Mouse (Mus musculus) midbrain, postnatal 0 days (tissue): ENCODE measurements at regions not wholly inside any gene's neighbourhood (a gene's known extent, or its start where the extent isn't known, plus 50 kb on each side); places are given as distances from the start of the nearest gene placed in this dataset.
"Not testable (repeated sequence)": the region's sequence is repeated elsewhere in the genome, so short reads cannot be mapped to it uniquely, and the experiment has no call there.

Source experiments
- ATAC-seq: fragments of 200-750 bp; cut with Nextera tagmentation; 2 replicates; pipeline ENCODE4 v1.8.0; 2017; ENCODE audit warnings: moderate number of reproducible peaks, mild to moderate bottlenecking, moderate TSS enrichment, moderate library complexity; ENCODE audit not compliant: low FRiP score
- DNase-seq: peaks from one replicate; pipeline ENCODE4 v3.0.0-alpha.2; 2015; ENCODE audit warnings: low spot score
- H3K27ac ChIP-seq: fragments of 300-500 bp; sonication (generic); 2 replicates; pipeline ENCODE4 v1.5.1; 2014; ENCODE audit warnings: low read depth, mild to moderate bottlenecking, low read length, mixed read lengths
- H3K27me3 ChIP-seq: fragments of 300-500 bp; sonication (generic); 2 replicates; pipeline ENCODE4 v1.6.1; 2014; ENCODE audit warnings: low read length, control low read depth, mixed read lengths; ENCODE audit not compliant: insufficient read depth
- H3K36me3 ChIP-seq: fragments of 300-500 bp; sonication (generic); 2 replicates; pipeline ENCODE4 v1.6.1; 2014; ENCODE audit warnings: low read length, control low read depth, mixed read lengths; ENCODE audit not compliant: insufficient read depth
- H3K4me1 ChIP-seq: fragments of 300-500 bp; sonication (generic); 2 replicates; pipeline ENCODE4 v1.6.1; 2014; ENCODE audit warnings: mild to moderate bottlenecking, control low read depth, antibody characterized with exemption, low read length, mixed read lengths; ENCODE audit not compliant: insufficient read depth
- H3K4me2 ChIP-seq: fragments of 300-500 bp; sonication (generic); 2 replicates; pipeline ENCODE4 v1.6.1; 2014; ENCODE audit warnings: low read depth, mild to moderate bottlenecking, low read length, mixed read lengths; ENCODE audit not compliant: poor library complexity, severe bottlenecking
- H3K4me3 ChIP-seq: fragments of 300-500 bp; sonication (generic); 2 replicates; pipeline ENCODE4 v1.5.1; 2014; ENCODE audit warnings: low read depth, mild to moderate bottlenecking, low read length, moderate library complexity
- H3K9ac ChIP-seq: fragments of 300-500 bp; sonication (generic); replicated peaks from 2 replicates; pipeline ENCODE4 v1.6.1; 2014; ENCODE audit warnings: mild to moderate bottlenecking, low read length, moderate library complexity, mixed read lengths; ENCODE audit not compliant: poor library complexity, severe bottlenecking
- H3K9me3 ChIP-seq: fragments of 300-500 bp; sonication (generic); 2 replicates; pipeline ENCODE4 v1.6.1; 2016; ENCODE audit warnings: low read length, control low read depth
- CTCF ChIP-seq: IDR thresholded peaks from 2 replicates; pipeline ENCODE4 v1.5.1; 2016; ENCODE audit warnings: antibody characterized with exemption, mild to moderate bottlenecking
- WGBS: fragments of 180-500 bp; shearing (Covaris S2); extraction: QIAGEN DNeasy Blood & Tissue Kit; methylation state at CpG from one replicate; pipeline ENCODE4 v1.1.7; 2014; 5-methylcytosine and 5-hydroxymethylcytosine counted together

GRCm38 (mm10) chr1:100781006-100781405 lies 1008.4 kb downstream of the Cntnap5b start:
- H3K4me1 ChIP-seq, H3K9ac ChIP-seq, H3K9me3 ChIP-seq, H3K36me3 ChIP-seq, H3K4me3 ChIP-seq, H3K27ac ChIP-seq, H3K4me2 ChIP-seq, ATAC-seq, H3K27me3 ChIP-seq: not testable (repeated sequence)
- DNase-seq: peak; percentile 21
- 87% methylated on average over 8 of the region's 8 CpGs for WGBS

GRCm38 (mm10) chr1:100787766-100788165 lies 1015.2 kb downstream of the Cntnap5b start:
- DNase-seq: no peak
- TF ChIP-seq CTCF: no peak

GRCm38 (mm10) chr1:100801041-100801440 lies 1028.5 kb downstream of the Cntnap5b start:
- ATAC-seq (no peak), DNase-seq (peak; percentile 19)
- no peak overlapping the region for H3K4me2 ChIP-seq
- no peaks in the 10 kb centered on the region for H3K9me3 ChIP-seq
- H3K27me3 ChIP-seq: no peaks in the 10 kb centered on the region
- H3K4me3 ChIP-seq: no peak overlapping the region
- H3K27ac ChIP-seq: no peak overlapping the region
- H3K9ac ChIP-seq: no peak overlapping the region
- no peaks in the 10 kb centered on the region for H3K36me3 ChIP-seq
- no peaks in the 10 kb centered on the region for H3K4me1 ChIP-seq
- TF ChIP-seq CTCF: no peak
- WGBS: 83% methylated on average over 2 of the region's 2 CpGs

More at GRCm38 (mm10) chr1:100787766-100788165, 1015.2 kb downstream of the Cntnap5b start:
- Histone ChIP-seq H3K4me1 (no peaks in the 10 kb centered on the region), H3K27me3 (no peaks in the 10 kb centered on the region), H3K4me3 (no peak overlapping the region), H3K9me3 (no peaks in the 10 kb centered on the region), H3K27ac (no peak overlapping the region), H3K36me3 (no peaks in the 10 kb centered on the region), H3K9ac (no peak overlapping the region), H3K4me2 (no peak overlapping the region)
- WGBS: 86% methylated on average over 1 of the region's 1 CpGs
- ATAC-seq: no peak
